Mouse (Mus musculus): ENCODE data around the gene Ctse. TPM values are rescaled to one million over a fixed set of nuclear protein-coding genes. Genes with fewer than 3 reads are reported as not detected.

Ctse gene
- polyA plus RNA-seq, 1 experiment from 2014 or later: 0.49 TPM

- 97% methylated on average over 2 of the region's 2 CpGs for WGBS
- Histone ChIP-seq H3K4me2 (ENCODE audit: low read depth) (no peak overlapping the region), H3K9ac (ENCODE audit: low read length) (no peak overlapping the region), H3K27ac (ENCODE audit: low read depth, low read length) (no peak overlapping the region), H3K36me3 (ENCODE audit: control insufficient read depth, insufficient read depth, low read length) (no peaks in the 10 kb centered on the region), H3K4me3 (ENCODE audit: low read depth, low read length) (no peak overlapping the region), H3K4me1 (ENCODE audit: control insufficient read depth, insufficient read depth, low read length) (no peaks in the 10 kb centered on the region), H3K27me3 (ENCODE audit: control insufficient read depth, insufficient read depth, low read length) (no peaks in the 10 kb centered on the region), H3K9me3 (ENCODE audit: control insufficient read depth, low read length) (no peaks in the 10 kb centered on the region)
- no peak for DNase-seq (ENCODE audit: low spot score)
- ATAC-seq (ENCODE audit: insufficient read depth, low FRiP score, low TSS enrichment): no peak
Measured at GRCm38 (mm10) chr1:131687739-131688138, 49.6 kb downstream of the Ctse start.

GRCm38 (mm10) chr1:131688475-131688874, 50.4 kb downstream of the Ctse start, which contains the start of gene Rab7b:
Gene Rab7b, plus strand, starts transcription at chr1:131688695.
- Histone ChIP-seq H3K4me3 (ENCODE audit: low read depth, low read length) (no peak within 1 kb of the TSS), H3K27me3 (ENCODE audit: control insufficient read depth, insufficient read depth, low read length) (no peaks in the 10 kb centered on the region), H3K9me3 (ENCODE audit: control insufficient read depth, low read length) (no peaks in the 10 kb centered on the region), H3K9ac (ENCODE audit: low read length) (no peak within 1 kb of the TSS), H3K36me3 (ENCODE audit: control insufficient read depth, insufficient read depth, low read length) (no peaks in the 10 kb centered on the region), H3K27ac (ENCODE audit: low read depth, low read length) (no peak within 1 kb of the TSS), H3K4me1 (ENCODE audit: control insufficient read depth, insufficient read depth, low read length) (no peaks in the 10 kb centered on the region), H3K4me2 (ENCODE audit: low read depth) (no peak within 1 kb of the TSS)
- DNase-seq (ENCODE audit: low spot score) (no peak), ATAC-seq (ENCODE audit: insufficient read depth, low FRiP score, low TSS enrichment) (no peak)
- 65% methylated on average over 8 of the region's 8 CpGs for WGBS

DNA sequence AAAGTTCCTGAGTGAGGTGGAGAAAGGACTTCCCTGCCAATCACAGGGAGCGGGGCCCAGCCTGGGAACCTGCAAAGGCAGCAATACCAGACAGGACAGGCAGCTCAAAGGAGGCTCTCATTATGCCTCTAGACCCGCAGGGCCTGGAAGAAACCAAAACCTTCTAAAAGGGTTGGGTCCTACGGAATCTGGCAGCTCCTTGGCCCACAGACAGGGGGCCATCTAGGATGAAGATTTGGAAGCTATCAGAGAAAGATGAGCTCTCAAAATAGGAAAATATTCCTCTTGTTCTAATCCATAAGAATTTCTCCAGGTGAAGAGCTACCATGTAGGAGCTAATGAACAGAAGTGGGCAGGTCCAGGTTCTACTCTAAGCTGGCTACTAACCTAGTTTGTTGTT, 50.9 kb downstream of the Ctse start:
- Histone ChIP-seq H3K4me2 (ENCODE audit: low read depth) (no peak overlapping the region), H3K27me3 (ENCODE audit: control insufficient read depth, insufficient read depth, low read length) (no peaks in the 10 kb centered on the region), H3K27ac (ENCODE audit: low read depth, low read length) (no peak overlapping the region), H3K4me3 (ENCODE audit: low read depth, low read length) (no peak overlapping the region), H3K9ac (ENCODE audit: low read length) (no peak overlapping the region), H3K4me1 (ENCODE audit: control insufficient read depth, insufficient read depth, low read length) (no peaks in the 10 kb centered on the region), H3K36me3 (ENCODE audit: control insufficient read depth, insufficient read depth, low read length) (no peaks in the 10 kb centered on the region), H3K9me3 (ENCODE audit: control insufficient read depth, low read length) (no peaks in the 10 kb centered on the region)
- DNase-seq (ENCODE audit: low spot score) (no peak), ATAC-seq (ENCODE audit: insufficient read depth, low FRiP score, low TSS enrichment) (no peak)
- 76% methylated on average over 3 of the region's 3 CpGs for WGBS

- H3K27ac ChIP-seq (ENCODE audit: low read depth, low read length): no peak overlapping the region
- no peak for ATAC-seq (ENCODE audit: insufficient read depth, low FRiP score, low TSS enrichment)
- no peak overlapping the region for H3K4me2 ChIP-seq (ENCODE audit: low read depth)
- no peaks in the 10 kb centered on the region for H3K4me1 ChIP-seq (ENCODE audit: control insufficient read depth, insufficient read depth, low read length)
- DNase-seq (ENCODE audit: low spot score): no peak
- H3K9me3 ChIP-seq (ENCODE audit: control insufficient read depth, low read length): no peaks in the 10 kb centered on the region
- H3K9ac ChIP-seq (ENCODE audit: low read length): no peak overlapping the region
- H3K4me3 ChIP-seq (ENCODE audit: low read depth, low read length): no peak overlapping the region
- no peaks in the 10 kb centered on the region for H3K27me3 ChIP-seq (ENCODE audit: control insufficient read depth, insufficient read depth, low read length)
- 88% methylated on average over 5 of the region's 5 CpGs for WGBS
- no peaks in the 10 kb centered on the region for H3K36me3 ChIP-seq (ENCODE audit: control insufficient read depth, insufficient read depth, low read length)
Measured at GRCm38 (mm10) chr1:131689899-131690298, 51.8 kb downstream of the Ctse start.

DNA sequence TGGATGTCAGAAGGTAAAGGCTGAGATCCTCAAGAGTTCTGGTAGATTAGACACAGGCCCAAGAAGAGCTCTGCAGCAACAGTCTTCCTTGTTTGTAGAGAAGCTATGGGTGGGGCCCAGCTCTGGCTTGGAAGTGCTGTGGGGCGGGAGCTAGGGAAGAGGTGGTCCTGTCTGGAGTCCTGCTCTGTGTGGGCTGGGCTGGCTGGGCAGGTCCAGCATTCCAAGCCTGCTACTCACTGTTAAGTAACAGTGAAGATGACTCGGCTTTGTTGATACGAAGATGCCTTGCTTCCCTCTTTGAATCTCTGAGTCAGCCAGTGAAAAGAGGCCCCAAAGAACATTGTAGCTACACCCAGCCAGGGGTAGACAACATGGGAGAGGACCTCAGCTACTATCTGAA, 52.3 kb downstream of the Ctse start:
- no peaks in the 10 kb centered on the region for H3K4me1 ChIP-seq (ENCODE audit: control insufficient read depth, insufficient read depth, low read length)
- H3K36me3 ChIP-seq (ENCODE audit: control insufficient read depth, insufficient read depth, low read length): no peaks in the 10 kb centered on the region
- no peak overlapping the region for H3K4me3 ChIP-seq (ENCODE audit: low read depth, low read length)
- WGBS: 83% methylated on average over 3 of the region's 3 CpGs
- no peak overlapping the region for H3K27ac ChIP-seq (ENCODE audit: low read depth, low read length)
- H3K27me3 ChIP-seq (ENCODE audit: control insufficient read depth, insufficient read depth, low read length): no peaks in the 10 kb centered on the region
- no peak overlapping the region for H3K9ac ChIP-seq (ENCODE audit: low read length)
- ATAC-seq (ENCODE audit: insufficient read depth, low FRiP score, low TSS enrichment): no peak
- no peak for DNase-seq (ENCODE audit: low spot score)
- no peak overlapping the region for H3K4me2 ChIP-seq (ENCODE audit: low read depth)
- no peaks in the 10 kb centered on the region for H3K9me3 ChIP-seq (ENCODE audit: control insufficient read depth, low read length)

DNA sequence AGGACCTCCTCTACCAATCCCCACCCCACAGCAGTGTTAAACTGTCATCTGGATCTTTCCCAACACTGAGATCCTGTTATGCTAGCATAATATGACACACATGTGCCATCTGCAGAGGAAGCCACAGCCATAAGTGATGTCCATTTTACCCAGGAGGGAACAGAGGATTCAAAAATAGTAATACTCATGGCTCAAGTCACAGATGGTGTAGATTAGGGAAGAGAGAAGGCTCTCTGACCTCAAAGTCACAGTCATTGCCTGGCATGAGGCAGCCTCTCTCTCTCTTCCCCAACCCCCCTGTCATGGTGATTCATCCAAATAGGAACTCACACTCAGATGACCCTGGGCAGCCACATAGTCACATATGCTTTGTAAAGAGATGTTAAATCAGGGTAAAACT, 53.2 kb downstream of the Ctse start:
- DNase-seq (ENCODE audit: low spot score) (no peak), ATAC-seq (ENCODE audit: insufficient read depth, low FRiP score, low TSS enrichment) (no peak)
- Histone ChIP-seq H3K9ac (ENCODE audit: low read length) (no peak overlapping the region), H3K9me3 (ENCODE audit: control insufficient read depth, low read length) (no peaks in the 10 kb centered on the region), H3K4me1 (ENCODE audit: control insufficient read depth, insufficient read depth, low read length) (no peaks in the 10 kb centered on the region), H3K27ac (ENCODE audit: low read depth, low read length) (no peak overlapping the region), H3K36me3 (ENCODE audit: control insufficient read depth, insufficient read depth, low read length) (no peaks in the 10 kb centered on the region), H3K4me2 (ENCODE audit: low read depth) (no peak overlapping the region), H3K4me3 (ENCODE audit: low read depth, low read length) (no peak overlapping the region), H3K27me3 (ENCODE audit: control insufficient read depth, insufficient read depth, low read length) (no peaks in the 10 kb centered on the region)

DNA sequence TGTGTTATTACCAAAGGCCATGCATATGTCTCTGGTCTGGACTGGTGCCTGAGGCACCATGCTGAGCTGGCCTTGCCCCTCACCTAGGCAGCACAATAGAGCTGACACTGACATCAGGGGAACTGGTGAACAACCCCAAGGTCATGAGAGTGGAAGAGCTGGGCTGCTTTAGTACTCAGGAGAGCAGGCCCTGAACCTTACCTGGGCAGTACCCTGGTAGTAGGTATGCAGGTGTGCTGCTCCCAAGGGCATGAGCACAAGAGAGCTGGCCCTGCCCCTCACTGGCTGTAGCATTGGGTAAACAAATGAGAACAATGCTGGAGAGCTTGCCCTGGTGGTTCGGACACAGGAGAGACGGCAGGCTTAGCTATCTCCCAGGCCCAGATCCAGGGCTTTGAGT, 57.2 kb downstream of the Ctse start:
- Histone ChIP-seq H3K9ac (ENCODE audit: low read length) (no peak overlapping the region), H3K36me3 (ENCODE audit: control insufficient read depth, insufficient read depth, low read length) (no peaks in the 10 kb centered on the region), H3K4me1 (ENCODE audit: control insufficient read depth, insufficient read depth, low read length) (no peaks in the 10 kb centered on the region), H3K9me3 (ENCODE audit: control insufficient read depth, low read length) (no peaks in the 10 kb centered on the region), H3K27me3 (ENCODE audit: control insufficient read depth, insufficient read depth, low read length) (no peaks in the 10 kb centered on the region), H3K4me2 (ENCODE audit: low read depth) (no peak overlapping the region), H3K27ac (ENCODE audit: low read depth, low read length) (no peak overlapping the region), H3K4me3 (ENCODE audit: low read depth, low read length) (no peak overlapping the region)
- DNase-seq (ENCODE audit: low spot score) (no peak), ATAC-seq (ENCODE audit: insufficient read depth, low FRiP score, low TSS enrichment) (no peak)
- WGBS: 97% methylated on average over 2 of the region's 2 CpGs

GRCm38 (mm10) chr1:131696325-131696724, 58.2 kb downstream of the Ctse start:
- DNase-seq (ENCODE audit: low spot score): no peak
- no peak for ATAC-seq (ENCODE audit: insufficient read depth, low FRiP score, low TSS enrichment)
- Histone ChIP-seq H3K4me1 (ENCODE audit: control insufficient read depth, insufficient read depth, low read length) (no peaks in the 10 kb centered on the region), H3K9me3 (ENCODE audit: control insufficient read depth, low read length) (no peaks in the 10 kb centered on the region), H3K4me3 (ENCODE audit: low read depth, low read length) (no peak overlapping the region), H3K9ac (ENCODE audit: low read length) (no peak overlapping the region), H3K27me3 (ENCODE audit: control insufficient read depth, insufficient read depth, low read length) (no peaks in the 10 kb centered on the region), H3K4me2 (ENCODE audit: low read depth) (no peak overlapping the region), H3K27ac (ENCODE audit: low read depth, low read length) (no peak overlapping the region), H3K36me3 (ENCODE audit: control insufficient read depth, insufficient read depth, low read length) (no peaks in the 10 kb centered on the region)
- 72% methylated on average over 4 of the region's 4 CpGs for WGBS

DNA sequence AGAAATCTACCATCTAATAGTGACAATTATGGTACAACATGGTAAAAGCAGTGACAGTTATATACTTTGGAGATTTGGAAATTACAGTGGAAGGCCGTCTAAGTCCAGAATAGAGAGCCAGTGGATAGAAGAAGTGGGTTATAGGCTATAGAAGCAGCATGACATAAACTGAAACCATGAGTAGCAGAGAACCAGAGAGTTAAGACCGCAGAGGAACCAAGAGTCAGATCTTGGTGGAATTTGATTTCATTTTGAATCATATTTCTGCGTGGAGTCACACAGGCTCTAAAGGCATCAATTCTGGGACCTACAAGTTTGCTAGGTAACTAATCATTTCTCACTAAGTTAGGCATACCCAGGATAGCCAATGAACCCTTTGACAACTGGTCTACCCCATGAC, 60.7 kb downstream of the Ctse start:
- Histone ChIP-seq H3K4me1 (ENCODE audit: control insufficient read depth, insufficient read depth, low read length) (no peaks in the 10 kb centered on the region), H3K27me3 (ENCODE audit: control insufficient read depth, insufficient read depth, low read length) (no peaks in the 10 kb centered on the region), H3K36me3 (ENCODE audit: control insufficient read depth, insufficient read depth, low read length) (no peaks in the 10 kb centered on the region), H3K4me3 (ENCODE audit: low read depth, low read length) (no peak overlapping the region), H3K4me2 (ENCODE audit: low read depth) (no peak overlapping the region), H3K27ac (ENCODE audit: low read depth, low read length) (no peak overlapping the region), H3K9ac (ENCODE audit: low read length) (no peak overlapping the region), H3K9me3 (ENCODE audit: control insufficient read depth, low read length) (no peaks in the 10 kb centered on the region)
- no peak for DNase-seq (ENCODE audit: low spot score)
- no peak for ATAC-seq (ENCODE audit: insufficient read depth, low FRiP score, low TSS enrichment)
- 91% methylated on average over 3 of the region's 3 CpGs for WGBS

Measured in neural tube, embryonic 11.5 days (tissue).